Mouse (Mus musculus) 3134 (cell line): Measurements from ENCODE around the gene Ubfd1.

ENCODE experiments used
- DNase-seq: peaks from one replicate; pipeline ENCODE4 v3.0.0-alpha.2; 2011; ENCODE audit warnings: low spot score; ENCODE audit not compliant: insufficient read length; ENCODE audit errors: extremely low read depth

Gene Ubfd1

GRCm38 (mm10) chr7:122081071-122081470, 14.1 kb downstream of the Ubfd1 start:
- DNase-seq: no peak

GRCm38 (mm10) chr7:122087195-122087982, 20.4 kb downstream of the Ubfd1 start:
- DNase-seq: no peak

GRCm38 (mm10) chr7:122094564-122095330, 27.8 kb downstream of the Ubfd1 start:
- no peak for DNase-seq

- DNase-seq: no peak
These were observed 31.0 kb downstream of the Ubfd1 start for GRCm38 (mm10) chr7:122098009-122098408.

GRCm38 (mm10) chr7:122099222-122099621, 32.2 kb downstream of the Ubfd1 start:
- DNase-seq: peak; percentile 24

GRCm38 (mm10) chr7:122101014-122101746, 34.2 kb downstream of the Ubfd1 start:
- peak; percentile 73 for DNase-seq

GRCm38 (mm10) chr7:122101747-122102244, 34.8 kb downstream of the Ubfd1 start, which contains the start of gene Ndufab1:
Gene Ndufab1 (minus strand): TSS chr7:122101886.
- DNase-seq: peak; percentile 93

GRCm38 (mm10) chr7:122108206-122108605, 41.2 kb downstream of the Ubfd1 start:
- no peak for DNase-seq

- no peak for DNase-seq
These were observed 56.5 kb downstream of the Ubfd1 start for GRCm38 (mm10) chr7:122123518-122123917.

GRCm38 (mm10) chr7:122125636-122126035, 58.7 kb downstream of the Ubfd1 start:
- DNase-seq: no peak

GRCm38 (mm10) chr7:122126946-122127345, 60.0 kb downstream of the Ubfd1 start:
- DNase-seq: no peak
